Mouse (Mus musculus) lung, postnatal 0 days (tissue): Measurements from ENCODE around the gene Fam131b.

Experiments
- CTCF ChIP-seq: IDR thresholded peaks from 2 replicates; pipeline ENCODE4 v1.5.1; 2016; ENCODE audit warnings: antibody characterized with exemption, mild to moderate bottlenecking
- EP300 ChIP-seq: IDR thresholded peaks from 2 replicates; pipeline ENCODE4 v1.6.1; 2016; ENCODE audit warnings: antibody characterized with exemption, mild to moderate bottlenecking, control low read depth

DNA sequence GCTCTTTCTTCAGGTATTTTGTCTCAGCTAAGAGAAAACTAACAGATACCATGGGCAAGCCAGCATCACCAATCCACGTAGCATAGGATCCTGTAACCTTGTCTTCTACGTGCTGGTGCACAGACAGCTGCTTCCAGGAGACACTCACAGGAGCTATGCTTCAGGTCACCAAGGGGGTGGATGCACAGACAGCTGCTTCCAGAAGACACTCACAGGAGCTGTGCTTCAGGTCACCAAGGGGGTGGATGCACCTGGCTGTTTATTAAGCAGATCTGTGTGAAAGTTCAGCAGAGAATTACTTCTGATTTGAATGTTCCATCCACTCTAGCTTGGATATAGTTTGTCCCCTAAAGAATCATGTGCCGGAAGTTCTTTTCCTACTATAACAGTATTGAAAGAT is 6.5 kb upstream of the Fam131b start:
- TF ChIP-seq EP300 (no peak), CTCF (no peak)
